Mouse (Mus musculus): ENCODE results near the gene Aamp.

Aamp gene

DNA sequence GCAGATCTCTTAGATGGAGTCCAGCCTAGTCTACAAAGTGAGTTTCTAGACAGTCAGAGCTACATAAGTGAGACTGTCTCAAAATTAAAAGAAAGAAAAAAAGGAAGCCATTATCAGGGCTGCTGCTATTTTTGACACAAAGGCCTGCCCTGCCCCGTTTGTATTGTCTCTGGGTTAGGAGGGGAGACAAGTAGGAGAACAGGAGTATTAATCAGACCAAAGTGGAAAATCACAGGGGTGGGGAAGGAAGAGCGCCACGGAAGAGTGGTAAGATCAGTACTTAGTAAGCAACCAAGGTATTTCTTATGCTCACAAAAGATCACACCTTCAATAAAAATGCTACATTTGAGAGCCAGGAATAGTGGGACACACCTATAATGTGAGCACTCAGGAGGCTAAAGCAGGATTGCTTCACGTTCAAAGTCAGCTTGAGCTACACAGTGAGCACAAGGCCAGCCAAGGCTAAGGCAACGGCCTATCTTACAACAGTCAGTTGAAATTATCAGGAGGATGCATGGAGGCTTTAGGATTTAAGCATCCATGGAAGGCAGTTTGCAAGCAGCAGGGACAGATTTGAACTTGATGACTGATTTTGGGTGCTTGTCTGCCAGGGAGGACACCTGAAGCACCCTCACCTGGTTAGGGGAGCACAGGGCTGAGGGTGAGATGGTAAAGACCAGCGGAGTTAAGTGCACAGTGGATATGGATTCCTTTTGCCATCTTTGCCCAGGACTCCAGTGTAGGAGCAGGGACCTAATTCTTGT is 16.0 kb upstream of the Aamp start:
- no peak for DNase-seq

- DNase-seq: peak; percentile 54 to 76
These were observed 14.5 kb upstream of the Aamp start for GRCm38 (mm10) chr1:74298996-74299395.

DNA sequence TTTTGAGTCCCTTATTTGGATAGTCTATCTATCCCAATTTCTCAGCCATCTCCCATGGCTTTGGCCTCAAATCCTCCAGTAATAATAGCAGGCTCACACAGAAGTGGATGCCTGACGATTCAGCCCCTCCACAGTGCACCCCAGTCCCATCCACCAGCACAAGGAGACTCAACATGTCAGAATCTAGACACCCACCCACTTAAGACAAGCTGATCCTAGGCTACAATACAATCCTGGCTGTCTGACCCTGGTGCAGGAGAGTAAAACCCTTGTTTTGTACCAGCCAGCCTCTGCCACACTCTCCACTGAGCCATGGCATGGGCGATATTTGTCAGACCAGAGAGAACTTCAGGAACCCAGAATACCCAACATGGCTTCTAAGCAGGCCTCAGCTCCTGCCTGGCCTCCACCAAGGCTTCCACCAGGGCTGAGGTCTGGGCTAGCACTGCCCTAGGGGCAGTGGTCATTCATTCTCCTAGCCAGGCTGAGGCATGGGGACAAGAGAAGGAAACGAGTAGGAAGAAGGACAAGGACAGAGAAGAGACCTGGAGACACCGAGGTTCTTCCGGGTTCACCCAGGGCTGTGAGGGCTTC is 13.7 kb upstream of the Aamp start:
- DNase-seq: no peak

DNA sequence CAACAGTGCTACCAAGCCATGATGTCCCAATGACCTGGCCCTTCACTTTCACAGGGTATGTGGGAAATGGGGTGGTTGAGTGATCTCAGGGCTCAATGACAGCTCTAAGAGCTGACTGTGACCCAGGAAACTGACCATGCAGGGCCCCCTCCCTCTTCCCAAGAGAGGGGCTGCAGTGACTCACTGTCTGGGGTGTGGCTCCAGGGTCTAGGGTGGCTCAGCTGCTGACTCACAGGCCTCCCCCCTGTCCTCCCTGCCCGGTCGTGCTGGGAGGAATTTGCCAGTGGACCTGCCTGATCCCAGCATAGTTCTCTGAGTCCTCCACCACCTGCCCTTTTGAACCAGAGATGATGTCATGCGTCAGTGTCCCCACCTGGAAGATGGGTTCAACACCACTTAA is 12.7 kb upstream of the Aamp start:
- peak; percentile 61 to 75 for DNase-seq

DNA sequence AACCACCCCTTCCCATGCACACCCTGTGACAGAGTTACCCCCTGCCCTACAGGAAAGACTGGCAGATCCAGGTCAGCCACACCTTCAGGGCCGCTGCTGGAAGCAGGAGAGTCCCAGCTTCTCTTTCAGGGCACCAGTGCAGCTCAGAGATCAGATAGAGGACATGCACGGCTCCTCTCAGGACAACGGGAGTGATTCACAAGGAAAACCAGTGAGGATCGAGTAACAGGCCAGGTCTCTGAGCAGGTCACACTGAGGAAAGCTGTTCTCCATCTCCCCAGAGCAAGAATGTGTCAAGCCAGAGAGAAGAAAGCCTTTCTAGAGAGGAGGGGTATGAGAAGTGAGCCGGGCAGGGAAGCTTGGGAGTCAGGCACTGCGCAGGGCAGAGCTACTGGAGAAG is 11.9 kb upstream of the Aamp start:
- no peak for DNase-seq

- DNase-seq: peak; percentile 92 to 98
These were observed 11.1 kb upstream of the Aamp start for GRCm38 (mm10) chr1:74295456-74296171.

DNA sequence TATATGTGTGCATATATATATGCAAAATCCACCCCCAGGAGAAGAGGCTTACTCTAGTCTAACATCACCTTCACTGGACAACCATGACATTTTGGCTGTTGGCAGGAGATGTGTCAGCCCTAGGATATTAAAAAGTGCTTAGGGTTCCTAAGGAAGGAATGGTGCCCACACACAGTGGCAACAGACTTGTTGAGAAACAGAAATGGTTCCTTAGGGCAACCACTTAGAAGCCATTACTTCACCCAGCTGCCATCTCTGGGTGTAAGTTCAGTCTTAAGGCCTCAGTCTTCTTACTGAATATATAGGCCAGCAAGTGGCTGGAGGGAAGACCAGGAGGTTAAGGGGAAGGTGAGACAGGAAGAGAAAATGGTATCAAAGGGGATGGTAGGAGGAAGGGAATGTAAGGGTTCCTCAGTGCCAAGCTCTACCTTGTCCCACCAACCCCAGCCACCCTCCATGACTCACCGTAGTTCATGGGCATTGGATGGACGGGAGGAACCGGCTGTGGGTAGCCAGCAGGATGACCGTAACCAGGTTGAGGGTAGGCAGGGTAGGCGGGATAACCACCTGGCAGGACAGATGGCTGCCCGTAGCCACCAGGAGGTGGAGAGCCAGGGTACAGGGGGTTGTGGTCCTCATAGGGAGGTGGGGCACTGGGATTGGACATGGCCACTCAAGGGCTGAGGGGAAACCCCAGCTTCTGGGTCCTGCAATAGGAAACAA is 10.4 kb upstream of the Aamp start:
- no peak for DNase-seq

DNA sequence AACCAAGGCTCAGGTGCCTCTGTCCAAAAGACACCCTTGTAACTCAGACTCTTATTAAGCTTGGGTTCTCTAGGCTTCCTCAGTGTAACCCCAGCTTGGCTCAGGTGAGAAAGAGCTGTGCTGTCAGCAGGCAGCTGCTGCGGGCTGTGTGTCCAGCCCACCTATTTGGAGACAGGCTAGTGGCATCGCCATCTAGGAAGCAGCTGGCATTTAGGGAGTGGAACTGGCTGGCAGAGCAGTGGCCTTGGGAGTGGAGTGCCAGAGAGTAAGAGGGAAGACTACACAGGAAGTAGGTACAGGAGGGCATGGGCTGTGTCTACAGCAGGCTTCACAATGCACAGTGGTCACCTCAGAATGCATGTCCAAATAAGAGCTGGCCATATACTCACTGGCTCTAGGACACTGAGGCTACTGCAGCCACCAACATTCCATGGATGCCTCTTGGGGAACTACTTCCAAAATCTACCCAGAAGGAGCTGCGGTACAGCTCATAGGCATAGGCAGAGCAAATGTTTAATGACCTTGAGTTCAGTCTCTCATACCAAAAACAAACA is 9.6 kb upstream of the Aamp start:
- DNase-seq: no peak

DNA sequence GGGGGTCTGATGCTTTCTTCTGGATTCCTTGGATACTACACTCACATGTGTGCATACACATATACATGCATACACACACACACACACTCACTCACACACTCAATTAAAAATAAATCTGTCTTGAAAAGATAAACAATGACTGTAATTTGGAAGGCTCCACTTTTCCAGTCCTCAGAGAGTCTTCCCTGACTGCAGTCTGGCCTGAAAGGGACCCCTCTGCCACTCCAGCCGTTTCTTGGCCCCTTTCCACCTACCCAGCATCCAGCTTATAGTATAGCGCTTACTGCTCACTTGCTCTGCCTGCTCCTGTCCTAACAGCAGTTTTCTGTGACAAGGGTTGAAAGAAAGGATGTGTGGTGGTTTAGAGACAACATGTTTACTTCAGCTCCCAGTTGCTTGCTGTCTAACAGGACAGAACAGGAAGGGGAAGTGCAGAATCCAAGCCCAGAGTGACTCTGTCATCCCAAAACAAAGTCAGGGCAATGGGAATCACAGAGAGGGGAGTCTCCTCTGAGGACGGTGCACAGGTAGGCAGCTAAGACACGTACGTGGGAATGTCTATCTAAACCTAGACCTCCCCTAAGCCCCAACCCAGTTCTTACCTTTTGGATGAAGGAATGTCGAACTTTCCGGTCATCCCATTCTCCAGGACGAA is 8.9 kb upstream of the Aamp start:
- peak; percentile 55 to 69 for DNase-seq

DNA sequence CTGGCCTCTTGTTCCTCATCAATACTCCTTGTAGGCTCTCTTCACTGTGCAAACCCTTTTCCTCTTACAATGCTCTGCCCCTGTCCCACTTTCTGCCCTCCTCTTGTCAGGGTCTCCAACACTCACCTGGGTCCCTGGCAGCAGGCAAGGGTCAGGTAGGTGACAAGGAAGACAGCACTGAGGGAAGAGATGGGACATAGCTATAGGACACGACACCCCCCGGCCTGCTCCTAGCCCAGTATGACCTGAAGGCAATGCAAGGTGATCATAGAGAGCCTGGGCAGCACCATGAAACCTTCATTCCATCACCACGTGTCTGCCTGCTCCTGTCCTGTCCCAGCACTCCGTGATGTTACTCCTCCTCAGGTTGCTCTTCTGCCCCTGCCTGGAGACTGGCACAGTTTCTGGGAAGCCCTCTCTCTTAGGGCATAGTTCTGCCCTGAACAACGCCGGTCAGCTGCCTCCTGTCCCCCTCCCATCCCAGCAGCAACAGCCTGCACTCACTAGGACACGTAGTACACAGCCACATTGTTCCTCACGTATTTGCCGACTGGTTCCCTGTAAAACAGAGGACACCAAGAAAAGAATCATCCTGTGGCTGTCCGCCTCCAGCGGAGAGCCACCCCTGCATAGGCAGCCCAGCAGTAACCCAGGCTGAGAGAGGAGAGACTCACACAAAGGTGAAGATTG is 7.9 kb upstream of the Aamp start:
- no peak for DNase-seq

DNA sequence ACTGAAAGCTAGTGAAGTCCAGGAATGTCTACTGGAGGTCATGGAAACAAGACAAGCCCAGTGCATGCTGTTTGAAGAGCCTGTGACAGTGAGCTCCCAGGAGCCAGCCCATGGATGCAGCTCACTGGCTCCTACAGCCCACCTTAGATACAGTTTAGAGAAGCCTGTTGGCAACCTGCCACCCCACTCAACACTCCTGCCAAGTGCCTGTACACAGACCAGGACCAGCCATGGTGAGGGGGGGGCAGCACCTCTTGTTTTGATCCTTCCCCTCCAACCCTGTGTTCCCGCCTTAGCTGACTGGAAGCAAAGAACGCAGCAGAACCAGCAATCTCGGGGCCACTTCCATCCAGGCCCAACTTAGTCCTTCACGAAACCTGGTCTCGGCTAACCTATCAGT is 5.6 kb upstream of the Aamp start:
- DNase-seq: peak in 1 of 2 experiments; percentile 50

GRCm38 (mm10) chr1:74289740-74290139 is 5.2 kb upstream of the Aamp start:
- DNase-seq: no peak

- no peak for DNase-seq
These were observed 4.7 kb upstream of the Aamp start for GRCm38 (mm10) chr1:74289248-74289647.

GRCm38 (mm10) chr1:74288327-74288726 is 3.8 kb upstream of the Aamp start:
- DNase-seq: no peak

DNA sequence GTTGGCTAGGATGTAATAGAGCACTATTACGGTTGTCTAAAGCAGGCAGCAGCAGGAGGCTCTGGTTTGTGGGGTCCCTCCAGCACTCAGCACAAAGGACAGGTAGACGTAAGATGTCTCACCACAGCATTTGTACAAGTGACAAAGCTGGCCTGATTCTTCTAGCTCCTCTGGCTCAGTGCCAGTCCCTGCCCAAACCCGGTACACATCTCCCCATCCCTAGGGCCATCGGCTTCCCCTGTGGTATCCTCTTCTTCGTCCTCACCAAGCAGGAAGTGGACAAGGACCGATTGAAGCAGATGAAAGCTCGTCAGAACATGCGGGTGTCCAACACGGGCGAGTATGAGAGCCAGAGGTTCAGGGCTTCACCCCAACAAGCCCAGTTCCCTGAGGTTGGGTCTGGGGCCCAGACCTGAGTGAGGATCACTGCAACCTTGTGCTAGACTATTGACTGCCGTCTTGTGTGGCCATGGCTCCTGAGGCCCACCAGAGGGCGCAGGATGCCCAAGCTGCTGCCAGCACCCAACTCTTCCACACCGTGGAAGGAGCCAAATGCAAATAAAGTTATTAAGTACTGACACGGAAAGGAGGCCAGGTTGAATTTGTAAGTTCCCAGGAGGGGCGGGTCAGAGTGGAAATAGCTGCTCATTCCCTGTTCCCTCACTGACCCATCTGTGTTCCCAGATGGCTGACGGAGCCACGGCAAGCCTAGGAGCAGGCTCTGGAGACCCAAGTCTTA is 2.5 kb upstream of the Aamp start:
- peak in 1 of 2 experiments; percentile 28 for DNase-seq

GRCm38 (mm10) chr1:74285212-74286010 is 873 bp upstream of the Aamp start:
- DNase-seq: no peak

GRCm38 (mm10) chr1:74283686-74284463 is 663 bp downstream of the Aamp start:
- DNase-seq: peak; percentile 73 to 74

- no peak for DNase-seq
These were observed 1.5 kb downstream of the Aamp start for GRCm38 (mm10) chr1:74282896-74283625.

- no peak for DNase-seq
These were observed 2.7 kb downstream of the Aamp start for GRCm38 (mm10) chr1:74281886-74282285.

Data from lung, postnatal 4 days (tissue).